Mouse (Mus musculus): ENCODE data around the gene Smarca5. TPM values are rescaled to one million over a fixed set of nuclear protein-coding genes. Genes with fewer than 3 reads are reported as not detected.
A peak's percentile ranks its signal among the peaks of the same experiment; 100 is the strongest.
"Not testable (repeated sequence)": the region's sequence is repeated elsewhere in the genome, so short reads cannot be mapped to it uniquely, and the experiment has no call there.

The Smarca5 gene
- polyA plus RNA-seq (2015; fragmentation: Nextera tagmentation; extraction: Ambion mirVana), result 35.1 and 35.2 TPM in 2 replicates

DNA sequence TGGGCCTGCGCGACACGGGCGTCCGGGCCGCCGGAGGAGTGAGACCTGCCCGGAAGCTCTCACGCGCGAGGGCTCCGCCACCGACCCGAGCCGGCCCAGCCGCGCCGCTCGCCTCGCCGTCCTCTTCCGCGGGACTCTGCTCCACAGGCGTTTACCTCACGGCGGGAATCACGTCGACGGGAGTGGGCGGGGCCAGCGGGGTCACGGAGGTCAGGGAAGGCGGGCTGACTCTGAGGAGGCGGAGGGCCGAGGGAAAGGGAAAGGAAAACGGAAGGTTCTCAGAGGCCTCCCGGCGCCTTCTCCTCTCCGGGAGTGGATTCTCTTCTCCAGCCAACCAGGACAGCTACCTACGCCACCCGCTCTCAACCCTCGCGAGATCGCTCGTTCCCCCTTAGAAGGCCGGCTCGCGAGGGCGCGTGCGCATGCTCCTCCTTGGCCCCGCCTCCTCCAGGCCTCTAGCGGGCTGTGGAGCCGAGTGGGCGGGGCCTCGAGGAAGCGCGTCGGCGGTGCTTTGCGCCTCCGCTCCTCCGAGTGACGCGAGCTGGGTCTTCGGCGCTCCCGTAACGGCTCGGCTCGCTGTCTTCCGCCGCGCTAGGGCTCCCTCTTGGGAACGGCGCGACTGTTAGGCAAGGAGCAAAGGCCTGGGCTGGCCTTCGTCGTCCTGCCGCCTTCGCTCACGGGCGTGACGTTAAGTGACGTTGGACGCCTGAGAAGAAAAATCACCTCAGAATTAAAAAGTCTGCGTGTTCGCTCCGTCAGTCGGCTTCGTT lies at the start of gene Smarca5:
Smarca5 (minus strand) TSS at position 343 of the 770 bp plus-strand sequence.
- ATAC-seq (ENCODE audit: extremely low read depth, insufficient number of reproducible peaks, low FRiP score, low TSS enrichment), result peak; percentile 91
- peak within 1 kb of the TSS; percentile 97 for H3K27ac ChIP-seq (replicated peaks)
- peak within 1 kb of the TSS; percentile 88 for H3K4me2 ChIP-seq
- not testable (repeated sequence) for H3K9me3 ChIP-seq; H3K27me3 ChIP-seq (replicated peaks)
- H3K9ac ChIP-seq, result peak within 1 kb of the TSS; percentile 91
- peaks cover 17% of the 10 kb centered on the region for H3K36me3 ChIP-seq
- 1% methylated on average over 88 of the region's 91 CpGs for WGBS
- peak within 1 kb of the TSS; percentile 83 for H3K4me3 ChIP-seq
- peaks cover 11% of the 10 kb centered on the region for H3K4me1 ChIP-seq

DNA sequence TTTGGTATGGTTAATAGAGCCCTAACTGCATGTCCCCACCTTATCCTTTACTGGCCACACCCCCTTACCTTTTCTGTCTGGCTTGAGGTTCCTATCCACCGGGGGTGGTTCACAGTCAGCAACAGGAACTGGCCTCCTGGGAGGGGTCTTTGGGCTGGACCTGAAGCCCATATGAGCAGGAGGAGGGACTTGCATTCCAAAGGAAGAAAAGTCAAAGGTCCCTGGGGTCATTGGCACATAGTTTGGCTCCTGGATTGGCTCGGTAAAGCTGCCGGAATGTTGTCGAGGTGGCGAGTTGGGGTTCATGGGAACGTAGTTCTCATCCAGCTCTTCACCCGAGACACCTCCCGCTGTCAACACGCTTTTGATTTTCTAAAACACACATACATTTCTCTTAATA lies 45.3 kb upstream of the Smarca5 start:
- Histone ChIP-seq H3K4me2 (no peak overlapping the region), H3K9me3 (no peaks in the 10 kb centered on the region), H3K4me1 (peaks cover 19% of the 10 kb centered on the region), H3K27ac (replicated peaks) (no peak overlapping the region), H3K9ac (no peak overlapping the region), H3K36me3 (peaks cover 86% of the 10 kb centered on the region), H3K4me3 (no peak overlapping the region), H3K27me3 (replicated peaks) (no peaks in the 10 kb centered on the region)
- no peak for ATAC-seq (ENCODE audit: extremely low read depth, insufficient number of reproducible peaks, low FRiP score, low TSS enrichment)
- 82% methylated on average over 9 of the region's 9 CpGs for WGBS

DNA sequence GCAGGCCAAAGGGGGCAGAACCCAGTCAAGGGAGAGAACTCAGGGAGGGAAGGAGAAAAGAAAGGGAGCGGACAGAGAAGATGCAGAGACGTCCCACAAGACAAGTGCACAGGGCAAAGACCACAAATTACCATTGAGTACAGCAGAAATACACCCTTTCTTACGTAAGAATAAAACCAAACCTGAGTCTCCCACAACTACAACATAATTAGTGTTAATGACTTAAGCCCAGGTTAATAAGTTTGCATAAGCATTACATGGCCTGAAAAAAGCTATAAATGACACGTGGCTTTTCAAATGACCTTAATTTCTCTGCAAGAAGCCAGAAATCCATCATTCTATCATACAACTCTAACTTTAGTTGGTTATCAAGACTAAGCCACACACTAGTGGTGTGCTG lies 44.0 kb upstream of the Smarca5 start:
- Histone ChIP-seq H3K27ac (replicated peaks) (no peak overlapping the region), H3K4me2 (no peak overlapping the region), H3K27me3 (replicated peaks) (no peaks in the 10 kb centered on the region), H3K4me3 (no peak overlapping the region), H3K36me3 (peaks cover 84% of the 10 kb centered on the region), H3K9me3 (no peaks in the 10 kb centered on the region), H3K9ac (no peak overlapping the region), H3K4me1 (peaks cover 30% of the 10 kb centered on the region)
- ATAC-seq (ENCODE audit: extremely low read depth, insufficient number of reproducible peaks, low FRiP score, low TSS enrichment), result no peak
- 90% methylated on average over 4 of the region's 4 CpGs for WGBS

DNA sequence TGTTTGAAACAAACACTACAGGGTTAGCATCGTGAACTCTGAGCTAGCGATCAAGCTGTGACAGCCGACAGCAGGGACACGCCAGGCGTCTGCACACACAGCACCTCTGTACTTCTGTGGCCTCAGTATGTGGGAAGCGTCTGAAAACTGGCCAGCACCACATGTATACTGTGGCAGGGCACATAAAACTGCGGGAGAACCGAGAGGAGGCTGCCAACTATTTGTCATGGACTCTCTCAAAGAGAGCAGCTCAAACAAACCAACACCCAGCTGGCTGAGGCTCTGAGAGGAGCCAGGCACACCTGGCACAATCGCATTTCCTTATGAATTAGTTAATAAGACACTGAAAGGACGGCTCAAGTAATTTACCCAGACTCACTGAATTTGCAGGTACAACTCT lies 42.0 kb upstream of the Smarca5 start:
- no peaks in the 10 kb centered on the region for H3K9me3 ChIP-seq
- WGBS, result 51% methylated on average over 10 of the region's 10 CpGs
- peaks cover 30% of the 10 kb centered on the region for H3K4me1 ChIP-seq
- no peak overlapping the region for H3K4me2 ChIP-seq
- peaks cover 86% of the 10 kb centered on the region for H3K36me3 ChIP-seq
- H3K27me3 ChIP-seq (replicated peaks), result no peaks in the 10 kb centered on the region
- no peak overlapping the region for H3K9ac ChIP-seq
- no peak overlapping the region for H3K4me3 ChIP-seq
- 0 out of 2 replicates have a peak, but pooled peaks have one; percentile 31 for ATAC-seq (ENCODE audit: extremely low read depth, insufficient number of reproducible peaks, low FRiP score, low TSS enrichment)
- H3K27ac ChIP-seq (replicated peaks), result peak overlapping the region; percentile 59

DNA sequence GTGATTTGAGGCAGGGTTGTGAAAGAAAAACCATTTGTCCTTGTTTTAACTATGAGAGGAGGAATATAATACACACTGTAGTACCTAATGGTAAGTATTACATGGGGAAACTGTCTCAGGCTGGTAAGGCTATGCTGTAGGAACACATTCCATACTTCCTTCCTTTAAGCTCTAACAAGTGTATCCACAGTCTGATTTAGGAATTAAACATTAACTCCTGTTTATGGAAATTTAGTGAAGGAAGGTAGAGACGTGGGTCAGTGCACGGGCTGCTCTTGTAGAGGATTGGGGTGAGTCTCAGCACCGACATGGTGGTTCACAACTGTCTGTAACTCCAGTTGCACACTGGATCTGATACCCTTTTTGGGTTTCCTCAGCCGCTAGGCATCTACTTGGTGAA lies 41.0 kb upstream of the Smarca5 start:
- ATAC-seq (ENCODE audit: extremely low read depth, insufficient number of reproducible peaks, low FRiP score, low TSS enrichment), result no peak
- Histone ChIP-seq H3K4me3 (no peak overlapping the region), H3K27ac (replicated peaks) (0 out of 2 replicates have a peak overlapping the region, but pooled peaks have one; percentile 8), H3K4me1 (peaks cover 30% of the 10 kb centered on the region), H3K9me3 (no peaks in the 10 kb centered on the region), H3K36me3 (peaks cover 87% of the 10 kb centered on the region), H3K9ac (no peak overlapping the region), H3K27me3 (replicated peaks) (no peaks in the 10 kb centered on the region), H3K4me2 (no peak overlapping the region)
- 95% methylated on average over 4 of the region's 4 CpGs for WGBS

DNA sequence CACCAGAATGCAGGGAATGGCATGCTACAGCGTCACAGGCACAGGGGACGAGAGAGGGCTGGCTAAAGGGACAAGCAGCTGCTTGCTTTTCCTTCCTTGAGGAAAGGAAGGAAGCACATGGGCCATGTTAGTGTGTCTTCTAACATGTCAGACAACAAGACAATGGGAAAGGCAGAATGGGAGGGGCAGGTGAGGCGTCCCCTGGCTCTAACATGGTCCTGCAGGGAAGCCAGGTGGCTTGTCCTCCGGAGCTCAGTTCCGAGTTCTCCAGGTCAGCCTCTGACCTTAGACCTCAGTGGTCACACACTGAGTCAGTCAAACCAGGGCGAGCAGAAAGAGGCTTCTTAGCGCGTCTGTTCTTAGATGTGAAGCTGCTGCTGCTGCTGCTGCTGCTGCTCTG lies 37.1 kb upstream of the Smarca5 start:
- 75% methylated on average over 8 of the region's 8 CpGs for WGBS
- no peaks in the 10 kb centered on the region for H3K9me3 ChIP-seq
- H3K27ac ChIP-seq (replicated peaks), result no peak overlapping the region
- no peak overlapping the region for H3K4me3 ChIP-seq
- no peak overlapping the region for H3K4me2 ChIP-seq
- H3K27me3 ChIP-seq (replicated peaks), result no peaks in the 10 kb centered on the region
- peaks cover 83% of the 10 kb centered on the region for H3K36me3 ChIP-seq
- H3K4me1 ChIP-seq, result peaks cover 35% of the 10 kb centered on the region
- no peak overlapping the region for H3K9ac ChIP-seq
- ATAC-seq (ENCODE audit: extremely low read depth, insufficient number of reproducible peaks, low FRiP score, low TSS enrichment), result no peak

DNA sequence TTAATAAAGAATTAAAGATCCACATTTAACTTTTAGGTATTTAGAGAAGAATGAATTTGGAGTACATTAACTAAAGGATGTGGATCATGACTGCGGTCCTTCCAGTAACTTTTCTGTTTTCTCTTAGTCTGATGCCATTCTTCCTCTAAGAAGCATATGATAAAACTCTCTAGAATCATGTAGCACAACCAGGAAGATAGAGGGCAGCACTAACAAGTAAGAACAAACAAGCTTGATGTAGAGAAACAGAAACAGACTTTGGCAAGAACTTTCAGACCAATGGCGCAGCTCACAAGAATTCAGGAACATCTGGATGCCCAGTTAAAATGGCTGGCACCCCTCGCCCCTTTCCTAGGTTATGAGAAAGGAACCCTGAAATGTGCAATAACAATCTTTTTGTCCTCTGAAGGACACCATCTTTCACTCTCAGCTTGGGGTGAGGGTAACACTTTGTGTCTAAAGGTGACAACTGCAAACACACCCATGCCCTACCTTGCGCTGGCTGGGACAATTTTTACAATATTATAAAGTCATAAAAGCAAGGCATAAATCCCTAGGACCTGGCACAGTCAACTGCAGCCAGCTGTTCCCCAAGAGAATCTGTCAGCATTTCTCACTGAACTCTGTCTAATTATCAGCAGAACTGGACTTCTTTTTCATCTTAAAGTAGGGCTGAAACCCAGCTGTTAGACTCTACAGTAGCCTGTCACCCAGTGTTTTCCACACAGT lies 33.6 kb upstream of the Smarca5 start:
- no peak overlapping the region for H3K27ac ChIP-seq (replicated peaks)
- H3K27me3 ChIP-seq (replicated peaks), result no peaks in the 10 kb centered on the region
- H3K9ac ChIP-seq, result no peak overlapping the region
- H3K4me2 ChIP-seq, result no peak overlapping the region
- no peak for ATAC-seq (ENCODE audit: extremely low read depth, insufficient number of reproducible peaks, low FRiP score, low TSS enrichment)
- H3K9me3 ChIP-seq, result no peaks in the 10 kb centered on the region
- 83% methylated on average over 4 of the region's 4 CpGs for WGBS
- H3K4me3 ChIP-seq, result no peak overlapping the region
- H3K4me1 ChIP-seq, result peaks cover 8% of the 10 kb centered on the region
- peaks cover 93% of the 10 kb centered on the region for H3K36me3 ChIP-seq

DNA sequence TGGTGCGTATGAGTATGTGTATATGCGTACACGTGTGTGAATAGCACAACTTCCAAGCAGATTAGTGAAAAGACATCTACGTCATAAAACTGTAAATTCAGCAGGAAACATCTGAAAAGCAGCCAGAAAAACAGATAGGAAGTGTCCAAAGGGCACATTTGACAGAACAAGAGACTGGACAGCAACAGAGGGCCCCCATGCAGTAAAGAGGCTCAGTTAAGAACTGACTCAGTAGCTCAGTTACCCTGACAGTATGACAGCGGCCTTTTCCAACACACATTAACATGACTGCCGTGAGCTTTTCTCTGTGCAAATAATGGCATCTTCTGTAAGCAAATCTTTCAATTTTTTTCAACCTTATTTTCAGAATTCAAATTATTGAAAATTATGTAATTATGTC lies 29.2 kb upstream of the Smarca5 start:
- Histone ChIP-seq H3K4me1 (no peaks in the 10 kb centered on the region), H3K27me3 (replicated peaks) (no peaks in the 10 kb centered on the region), H3K27ac (replicated peaks) (no peak overlapping the region), H3K9ac (no peak overlapping the region), H3K9me3 (no peaks in the 10 kb centered on the region), H3K4me2 (no peak overlapping the region), H3K36me3 (peaks cover 92% of the 10 kb centered on the region), H3K4me3 (no peak overlapping the region)
- no peak for ATAC-seq (ENCODE audit: extremely low read depth, insufficient number of reproducible peaks, low FRiP score, low TSS enrichment)
- WGBS, result 92% methylated on average over 6 of the region's 6 CpGs

DNA sequence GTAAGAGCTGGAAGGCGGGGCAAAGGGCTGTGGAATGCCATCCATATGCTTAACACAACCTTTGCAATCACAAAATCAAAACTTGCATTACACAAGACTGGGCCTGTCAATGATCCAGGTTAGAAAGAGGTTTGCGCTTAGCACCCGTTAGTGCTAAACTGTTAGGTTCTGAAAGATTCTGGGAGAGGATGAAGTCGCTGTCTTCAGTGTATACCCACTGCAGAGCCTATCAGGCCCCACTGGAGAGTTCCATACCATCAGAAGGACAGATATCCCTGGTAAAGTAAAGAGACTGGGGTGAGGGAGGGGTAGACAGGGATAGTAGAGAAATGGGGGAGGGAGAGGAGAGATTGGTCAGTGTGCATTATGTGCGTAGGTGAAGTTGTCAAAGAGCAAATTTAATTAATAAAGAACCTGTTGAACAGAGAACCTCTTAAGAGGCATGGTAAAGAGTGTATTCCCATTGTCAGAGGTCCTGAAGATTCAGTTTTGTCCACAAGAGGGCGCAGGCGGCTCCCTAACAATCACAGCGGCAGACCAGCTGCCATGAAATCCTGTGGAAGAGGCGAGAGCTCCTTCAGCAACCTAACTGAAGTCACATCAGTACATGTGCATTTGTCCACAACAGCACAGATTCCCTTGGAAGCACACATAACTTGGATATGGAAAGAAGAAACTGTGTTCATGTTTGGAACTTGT lies 13.9 kb upstream of the Smarca5 start:
- 28% methylated on average over 9 of the region's 9 CpGs for WGBS
- no peaks in the 10 kb centered on the region for H3K9me3 ChIP-seq
- ATAC-seq (ENCODE audit: extremely low read depth, insufficient number of reproducible peaks, low FRiP score, low TSS enrichment), result no peak
- no peaks in the 10 kb centered on the region for H3K36me3 ChIP-seq
- no peak overlapping the region for H3K9ac ChIP-seq
- no peak overlapping the region for H3K4me2 ChIP-seq
- no peak overlapping the region for H3K4me3 ChIP-seq
- H3K4me1 ChIP-seq, result peaks cover 6% of the 10 kb centered on the region; the same call in 1 of the 2 replicates
- no peak overlapping the region for H3K27ac ChIP-seq (replicated peaks)
- H3K27me3 ChIP-seq (replicated peaks), result no peaks in the 10 kb centered on the region

DNA sequence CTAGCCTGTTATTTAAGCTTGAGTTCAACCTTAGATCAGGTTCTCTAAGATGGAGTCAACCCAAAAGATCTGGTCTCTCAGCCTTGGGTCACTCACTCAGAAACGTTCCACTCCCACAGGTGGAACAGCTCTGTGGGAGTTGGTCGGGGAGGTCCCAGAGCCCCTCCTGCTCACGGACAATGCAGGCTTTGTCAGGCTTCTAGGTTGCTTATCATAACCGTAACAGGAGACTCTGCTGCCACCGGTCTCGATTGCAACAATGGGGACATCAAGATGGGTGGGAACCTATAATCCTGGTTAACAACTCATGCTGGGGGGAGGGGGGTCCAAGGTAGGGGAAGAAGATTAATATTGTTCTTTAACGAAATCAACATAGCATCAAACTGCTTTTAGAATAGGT lies 13.1 kb upstream of the Smarca5 start:
- Histone ChIP-seq H3K9me3 (no peaks in the 10 kb centered on the region), H3K4me1 (peaks cover 6% of the 10 kb centered on the region; the same call in 1 of the 2 replicates), H3K4me3 (no peak overlapping the region), H3K27ac (replicated peaks) (no peak overlapping the region), H3K4me2 (no peak overlapping the region), H3K9ac (no peak overlapping the region), H3K36me3 (no peaks in the 10 kb centered on the region), H3K27me3 (replicated peaks) (no peaks in the 10 kb centered on the region)
- 60% methylated on average over 7 of the region's 7 CpGs for WGBS
- ATAC-seq (ENCODE audit: extremely low read depth, insufficient number of reproducible peaks, low FRiP score, low TSS enrichment), result no peak

DNA sequence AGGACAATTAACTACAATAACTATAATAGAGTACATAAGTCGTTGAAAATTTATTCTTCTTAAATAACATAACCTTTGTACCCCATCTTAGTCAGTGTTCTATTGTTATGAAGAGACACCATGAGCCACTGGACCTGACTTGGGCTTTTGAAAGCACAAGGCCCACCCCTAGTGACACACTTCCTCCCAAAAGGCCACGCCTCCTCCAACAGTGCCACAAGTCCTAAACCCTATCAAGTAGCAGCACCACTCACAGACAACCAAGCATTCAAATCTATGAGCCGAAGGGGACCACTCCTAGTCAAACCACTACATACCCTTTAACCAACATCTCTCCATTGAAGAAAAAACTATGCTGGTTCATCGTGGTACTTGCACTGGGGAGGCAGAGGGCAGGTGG lies 9.8 kb upstream of the Smarca5 start:
- Histone ChIP-seq H3K9me3 (no peaks in the 10 kb centered on the region), H3K9ac (no peak overlapping the region), H3K4me3 (no peak overlapping the region), H3K4me2 (no peak overlapping the region), H3K27me3 (replicated peaks) (no peaks in the 10 kb centered on the region), H3K36me3 (no peaks in the 10 kb centered on the region), H3K4me1 (peaks cover 6% of the 10 kb centered on the region; the same call in 1 of the 2 replicates), H3K27ac (replicated peaks) (no peak overlapping the region)
- ATAC-seq (ENCODE audit: extremely low read depth, insufficient number of reproducible peaks, low FRiP score, low TSS enrichment), result no peak
- WGBS, result 78% methylated on average over 4 of the region's 4 CpGs
